Mouse (Mus musculus): ENCODE results near the gene Ankar.

DNA sequence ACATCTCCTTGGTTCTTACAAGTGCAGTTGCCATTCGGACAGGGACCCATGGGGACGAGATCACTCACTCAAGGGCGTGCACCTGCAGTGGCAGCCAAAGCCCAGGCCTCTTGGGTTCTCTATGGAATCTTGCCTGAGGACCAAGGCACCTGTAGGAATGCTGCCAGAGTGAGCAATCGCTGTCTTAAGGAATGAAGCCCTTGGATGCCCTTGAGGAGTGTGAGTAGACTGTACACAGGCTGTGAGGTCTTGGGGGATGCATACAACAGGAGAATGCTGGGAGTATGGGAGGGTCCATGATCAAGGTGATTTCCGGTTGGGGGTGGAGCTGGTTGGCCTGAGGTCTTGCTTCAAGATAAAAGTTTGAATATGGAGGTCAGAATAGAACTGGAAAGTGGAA, 41.0 kb upstream of the Ankar start:
- TF ChIP-seq POLR2A (IDR thresholded peaks at IDR 0.05; ENCODE audit: insufficient read depth, low read depth, low read length) (no peak), CTCF (IDR thresholded peaks at IDR 0.05; ENCODE audit: insufficient read depth, low read depth, low read length) (no peak)

Data from olfactory bulb, adult 2 months (tissue).